Mouse (Mus musculus): ENCODE measurements at regions not wholly inside any gene's neighbourhood (a gene's known extent, or its start where the extent isn't known, plus 50 kb on each side); places are given as distances from the start of the nearest gene placed in this dataset.

GRCm38 (mm10) chr9:94116961-94117360 lies 420.9 kb downstream of the 1190002N15Rik start:
- TF ChIP-seq EP300 (IDR thresholded peaks at IDR 0.05; ENCODE audit: low read depth): no peak
- no peak for TF ChIP-seq CTCF (IDR thresholded peaks at IDR 0.05; ENCODE audit: low read depth)
